Mouse (Mus musculus): Measurements from ENCODE around the gene Jun.

Jun gene

GRCm38 (mm10) chr4:95031158-95031557 is 20.9 kb downstream of the Jun start:
- DNase-seq (ENCODE audit: low read depth, low spot score) = no peak

GRCm38 (mm10) chr4:95025847-95026600 is 26.0 kb downstream of the Jun start:
- no peak for DNase-seq (ENCODE audit: low read depth, low spot score)

GRCm38 (mm10) chr4:95023350-95023953 is 28.6 kb downstream of the Jun start:
- DNase-seq (ENCODE audit: low read depth, low spot score) = no peak

GRCm38 (mm10) chr4:95021649-95022637 is 30.1 kb downstream of the Jun start:
- DNase-seq (ENCODE audit: low read depth, low spot score) = no peak

- DNase-seq (ENCODE audit: low read depth, low spot score) = no peak
Observed at GRCm38 (mm10) chr4:95020201-95020600, 31.8 kb downstream of the Jun start.

GRCm38 (mm10) chr4:95018221-95018620 is 33.8 kb downstream of the Jun start:
- no peak for DNase-seq (ENCODE audit: low read depth, low spot score)

- no peak for DNase-seq (ENCODE audit: low read depth, low spot score)
Observed at GRCm38 (mm10) chr4:95012706-95013105, 39.3 kb downstream of the Jun start.

GRCm38 (mm10) chr4:95012256-95012655 is 39.8 kb downstream of the Jun start:
- DNase-seq (ENCODE audit: low read depth, low spot score) = no peak

- peak; percentile 77 for DNase-seq (ENCODE audit: low read depth, low spot score)
Observed at GRCm38 (mm10) chr4:95008175-95009057, 43.6 kb downstream of the Jun start.

GRCm38 (mm10) chr4:95007759-95008158 is 44.3 kb downstream of the Jun start:
- DNase-seq (ENCODE audit: low read depth, low spot score) = no peak

GRCm38 (mm10) chr4:95005251-95005830 is 46.7 kb downstream of the Jun start:
- no peak for DNase-seq (ENCODE audit: low read depth, low spot score)

GRCm38 (mm10) chr4:95001043-95001775 is 50.8 kb downstream of the Jun start:
- no peak for DNase-seq (ENCODE audit: low read depth, low spot score)

- no peak for DNase-seq (ENCODE audit: low read depth, low spot score)
Observed at GRCm38 (mm10) chr4:95000147-95000546, 51.9 kb downstream of the Jun start.

- no peak for DNase-seq (ENCODE audit: low read depth, low spot score)
Observed at GRCm38 (mm10) chr4:94999249-94999648, 52.8 kb downstream of the Jun start.
